Mouse (Mus musculus) gastrocnemius, adult 2 months (tissue): ENCODE data around the gene Podn. TPM values are rescaled to one million over a fixed set of nuclear protein-coding genes. Genes with fewer than 3 reads are reported as not detected.

ENCODE experiments used
- DNase-seq: peaks from one replicate; pipeline ENCODE4 v3.0.0; 2022
- H3K27ac ChIP-seq: fragments of 200-600 bp; 2 replicates; pipeline ENCODE4 v1.8.1; 2022; ENCODE audit warnings: mild to moderate bottlenecking
- H3K4me3 ChIP-seq: fragments of 200-600 bp; 2 replicates; pipeline ENCODE4 v1.8.1; 2022; ENCODE audit warnings: mild to moderate bottlenecking, moderate library complexity
- CTCF ChIP-seq: fragments of 200-600 bp; IDR thresholded peaks from 2 replicates; pipeline ENCODE4 v1.8.1; 2022; ENCODE audit warnings: antibody characterized with exemption, mild to moderate bottlenecking, moderate library complexity
- intact Hi-C: fragments of 180-260 bp; cut with DNase I; formaldehyde crosslinking; loops from one replicate; pipeline ENCODE4 v1.15.1; 2025
- total RNA-seq, 2 experiments: library from RNA; stranded (reverse); gene quantifications; 2 replicates each; pipeline ENCODE4 v1.2.3; 2021

The Podn gene
- total RNA-seq, 2 experiments from 2014 or later = 7.2 to 8.3 TPM

DNA sequence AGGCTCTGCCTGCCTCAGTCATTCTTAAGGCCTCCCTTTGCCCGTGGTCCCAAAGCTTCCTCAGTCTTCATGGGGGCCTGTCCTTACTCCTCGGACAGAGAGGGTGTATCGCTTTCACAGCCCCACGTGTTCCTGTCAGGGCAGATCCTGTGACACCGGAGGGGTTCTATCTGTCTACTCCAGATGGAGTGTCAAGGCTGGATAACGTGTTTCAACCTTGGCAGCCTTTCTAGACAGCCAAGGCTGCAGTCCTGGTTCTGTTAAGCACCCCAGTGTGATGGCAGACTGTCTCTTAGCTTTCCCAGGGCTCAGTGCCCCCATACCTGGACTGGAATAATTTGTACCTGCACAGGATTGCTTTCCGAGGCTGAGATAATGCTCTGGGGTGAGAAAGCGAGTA lies 87.7 kb downstream of the Podn start:
- no peak for DNase-seq
- intact Hi-C loops = no loop called here
- no peak overlapping the region for H3K27ac ChIP-seq
- H3K4me3 ChIP-seq = no peak overlapping the region
- TF ChIP-seq CTCF = no peak

- Histone ChIP-seq H3K4me3 (no peak overlapping the region), H3K27ac (no peak overlapping the region)
- DNase-seq = no peak
- intact Hi-C loops = no loop called here
- no peak for TF ChIP-seq CTCF
Observed at GRCm38 (mm10) chr4:108007532-108008103, 88.6 kb downstream of the Podn start.

- Histone ChIP-seq H3K27ac (no peak overlapping the region), H3K4me3 (no peak overlapping the region)
- intact Hi-C loops = no loop called here
- no peak for DNase-seq
- TF ChIP-seq CTCF = no peak
Observed at GRCm38 (mm10) chr4:108005328-108005727, 90.9 kb downstream of the Podn start.

DNA sequence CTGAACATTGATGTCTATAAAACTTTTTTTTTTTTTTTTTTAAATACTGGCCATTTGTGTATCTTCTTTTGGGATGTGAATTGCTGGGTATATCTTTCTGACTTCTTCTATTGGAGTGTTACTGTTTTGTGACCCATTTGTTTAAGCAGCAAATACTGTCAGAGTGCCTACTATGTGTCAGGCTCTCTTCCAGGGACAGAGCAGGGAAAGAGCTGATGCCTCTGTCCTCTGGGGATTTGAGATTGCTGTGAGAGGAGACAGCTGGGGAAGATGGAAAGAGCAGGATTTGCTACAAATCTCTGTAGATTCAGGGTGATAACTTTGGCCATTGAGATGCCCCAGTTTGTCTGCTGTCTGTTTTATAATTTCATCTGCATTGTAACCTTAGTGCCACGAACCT lies 96.9 kb downstream of the Podn start:
- intact Hi-C loops = no loop called here
- Histone ChIP-seq H3K4me3 (no peak overlapping the region), H3K27ac (peak overlapping the region; percentile 43)
- no peak for TF ChIP-seq CTCF
- DNase-seq = no peak

GRCm38 (mm10) chr4:107998641-107999332 lies 97.5 kb downstream of the Podn start:
- Histone ChIP-seq H3K27ac (peak overlapping the region; percentile 43), H3K4me3 (no peak overlapping the region)
- DNase-seq = peak; percentile 72
- no peak for TF ChIP-seq CTCF
- intact Hi-C loops = no loop called here

DNA sequence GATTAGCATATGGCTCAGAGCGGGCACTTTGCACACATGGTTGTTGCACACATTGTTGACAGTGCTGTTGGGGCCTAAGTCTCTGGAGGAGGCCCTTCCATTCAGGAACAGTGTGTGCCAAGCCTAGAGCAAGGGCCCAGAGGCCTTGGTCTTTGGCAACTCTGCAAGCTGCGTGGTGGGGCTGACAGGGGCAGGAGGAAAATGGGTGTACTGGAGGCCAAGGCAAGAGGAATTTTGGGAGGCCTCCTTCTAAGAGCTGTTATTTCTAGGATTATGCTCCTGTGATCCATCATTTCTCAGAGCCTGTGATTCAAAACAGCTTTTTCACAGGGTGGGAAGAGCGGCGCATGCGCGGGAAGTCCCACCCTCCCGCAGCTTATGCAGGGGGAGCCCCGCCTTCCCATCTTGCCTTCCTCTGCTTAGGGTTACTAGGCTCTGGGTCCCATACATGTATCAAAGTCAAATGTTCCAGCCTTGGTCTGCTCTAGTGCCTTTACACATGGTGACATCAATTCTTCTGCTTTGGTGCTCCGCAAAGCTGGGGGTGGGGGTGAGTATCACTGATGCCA lies 99.7 kb downstream of the Podn start:
- intact Hi-C loops = no loop called here
- H3K4me3 ChIP-seq = no peak overlapping the region
- DNase-seq = no peak
- TF ChIP-seq CTCF = no peak
- no peak overlapping the region for H3K27ac ChIP-seq

DNA sequence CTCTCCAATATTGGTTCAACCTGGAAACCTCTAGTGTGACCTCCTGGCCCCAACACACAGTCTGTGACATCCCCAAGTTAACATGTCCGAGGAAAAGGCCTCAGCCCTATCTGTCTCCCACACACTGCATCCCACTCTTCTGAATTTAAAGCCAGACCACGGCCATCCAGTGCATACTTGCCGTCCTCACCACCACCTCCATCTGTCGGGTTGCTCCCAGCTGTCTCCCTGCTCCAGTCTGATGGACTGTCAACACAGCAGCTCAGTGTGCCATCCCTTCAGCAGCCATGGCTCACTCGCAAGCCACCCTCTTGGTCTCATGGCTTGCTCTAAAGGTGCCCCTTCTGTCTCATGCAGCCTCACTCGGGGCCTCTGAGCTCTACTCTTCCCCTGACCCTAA lies 100.5 kb downstream of the Podn start:
- Histone ChIP-seq H3K4me3 (no peak overlapping the region), H3K27ac (no peak overlapping the region)
- TF ChIP-seq CTCF = no peak
- intact Hi-C loops = no loop called here
- DNase-seq = no peak

DNA sequence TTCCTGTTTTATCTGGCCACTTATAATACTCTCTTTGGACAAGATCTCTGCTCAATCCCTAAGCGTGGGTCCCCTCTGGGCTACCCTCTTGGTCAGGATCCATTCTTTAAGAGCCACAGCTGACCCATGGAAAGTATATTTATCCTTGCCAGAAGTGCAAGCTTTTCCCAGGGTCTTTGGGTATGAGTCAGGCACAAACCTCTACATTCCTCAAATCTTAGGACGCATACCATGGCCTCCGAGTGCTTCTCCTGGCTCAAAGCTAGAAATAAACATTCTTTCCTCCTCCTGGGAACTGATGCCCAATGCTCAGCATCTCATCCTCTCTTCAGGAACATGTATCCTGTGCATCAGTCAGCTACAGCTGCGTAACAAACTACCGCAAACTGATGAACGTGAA lies 101.2 kb downstream of the Podn start:
- no peak for DNase-seq
- H3K27ac ChIP-seq = no peak overlapping the region
- H3K4me3 ChIP-seq = no peak overlapping the region
- no peak for TF ChIP-seq CTCF
- intact Hi-C loops = no loop called here

DNA sequence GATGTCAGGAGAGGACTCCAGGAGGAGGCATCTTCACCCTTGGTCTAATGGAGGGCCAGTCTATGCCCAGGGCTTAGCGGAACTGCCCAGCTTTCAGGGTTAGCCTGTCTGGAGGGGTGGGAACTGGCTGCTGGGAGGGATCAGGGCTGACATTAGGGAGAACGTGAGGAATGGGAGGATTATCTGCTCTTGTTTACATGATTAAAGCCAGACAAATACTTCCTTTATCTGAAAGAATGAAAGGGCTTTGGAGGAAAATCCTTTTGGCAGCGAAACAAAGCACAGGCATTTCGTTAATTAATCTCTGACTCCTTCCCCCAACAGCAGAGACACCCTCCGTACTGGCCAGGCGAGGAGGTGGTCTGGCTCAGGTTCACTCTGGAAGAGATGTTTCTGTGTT lies 104.4 kb downstream of the Podn start:
- intact Hi-C loops = no loop called here
- no peak overlapping the region for H3K27ac ChIP-seq
- no peak for DNase-seq
- no peak overlapping the region for H3K4me3 ChIP-seq
- no peak for TF ChIP-seq CTCF

GRCm38 (mm10) chr4:107990818-107991217 lies 105.4 kb downstream of the Podn start:
- no peak for TF ChIP-seq CTCF
- intact Hi-C loops = no loop called here
- no peak overlapping the region for H3K4me3 ChIP-seq
- no peak overlapping the region for H3K27ac ChIP-seq
- DNase-seq = no peak

DNA sequence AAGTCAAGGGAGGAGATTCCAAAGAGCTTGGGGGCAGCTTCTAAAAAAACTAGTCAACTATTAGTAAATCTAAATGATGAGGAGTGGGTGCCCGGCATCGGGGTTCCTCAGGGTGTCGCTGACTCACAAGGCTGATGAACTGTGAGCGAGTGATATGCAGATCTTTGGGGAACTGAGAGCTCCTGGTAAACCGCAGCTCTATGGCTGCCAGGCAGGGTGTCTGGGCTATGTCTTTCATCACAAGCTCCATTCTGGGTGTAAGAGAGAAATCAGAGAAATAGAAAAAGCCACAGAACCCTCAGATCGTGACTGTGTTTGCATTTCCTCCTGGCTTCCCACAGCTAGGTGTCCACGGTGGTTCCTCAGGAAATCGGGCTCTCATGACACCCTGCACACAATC lies 107.3 kb downstream of the Podn start:
- intact Hi-C loops = no loop called here
- no peak for TF ChIP-seq CTCF
- peak; percentile 14 for DNase-seq
- no peak overlapping the region for H3K27ac ChIP-seq
- H3K4me3 ChIP-seq = no peak overlapping the region

- DNase-seq = peak; percentile 10
- Histone ChIP-seq H3K27ac (no peak overlapping the region), H3K4me3 (no peak overlapping the region)
- no peak for TF ChIP-seq CTCF
- intact Hi-C loops = no loop called here
Observed at GRCm38 (mm10) chr4:107986386-107987168, 109.7 kb downstream of the Podn start.

DNA sequence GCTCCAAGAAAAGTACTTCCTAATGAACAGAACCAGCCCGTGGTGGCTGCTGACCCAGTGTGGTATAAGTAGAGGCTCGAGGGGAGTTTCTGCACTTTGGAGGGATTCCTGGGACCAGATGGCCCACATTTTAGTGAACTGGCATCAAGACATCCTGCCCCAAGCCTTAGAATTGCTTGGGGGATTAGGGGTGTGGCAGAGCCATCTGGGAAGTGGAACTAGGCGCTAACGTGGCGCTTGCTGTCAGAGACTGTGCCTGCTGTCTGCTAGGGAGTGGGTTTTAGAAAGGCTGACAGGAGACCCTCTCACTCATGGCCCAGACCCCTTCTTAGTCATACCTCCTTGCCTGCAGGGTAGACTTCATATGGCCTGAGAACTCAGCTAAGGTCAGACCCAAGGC lies 110.4 kb downstream of the Podn start:
- peak; percentile 8 for DNase-seq
- intact Hi-C loops = no loop called here
- no peak for TF ChIP-seq CTCF
- H3K4me3 ChIP-seq = no peak overlapping the region
- H3K27ac ChIP-seq = no peak overlapping the region
